Comparison of ENCODE assay signal across 13 mouse cellular contexts in the genomic region with DNA sequence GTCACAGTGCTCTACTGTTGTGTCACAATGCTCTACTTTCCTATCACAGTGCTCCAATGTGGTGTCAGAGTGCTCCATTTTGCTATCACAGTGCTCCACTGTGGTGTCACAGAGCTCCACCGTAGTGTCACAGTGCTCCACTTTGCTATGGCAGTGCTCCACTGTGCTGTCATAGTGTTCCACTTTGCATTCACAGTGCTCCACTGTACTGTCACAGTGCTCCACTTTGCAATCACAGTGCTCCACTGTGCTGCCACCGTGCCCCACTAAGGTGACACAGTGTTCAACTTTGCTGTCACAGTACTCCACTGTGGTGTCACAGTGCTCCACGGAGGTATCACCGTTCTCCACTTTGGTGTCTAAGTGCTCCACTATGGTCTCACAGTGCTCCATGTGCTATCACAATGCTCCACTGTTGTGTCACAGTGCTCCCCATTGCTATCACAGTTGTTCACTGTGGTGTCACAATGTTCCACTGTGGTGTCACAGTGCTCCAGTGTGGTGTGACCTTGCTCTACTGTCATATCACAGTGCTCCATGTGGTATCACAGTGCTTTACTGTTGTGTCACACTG.
DNase-seq lines count a peak whose midpoint lies in the region; ATAC-seq and TF ChIP-seq lines count a peak whose summit lies in the region.
"Had no signal": no experiment of that assay in that cellular context is flagged by ENCODE, and none has a peak within 500 bp of the region (broad histone marks: within the 10 kb centered on the region; RNA-seq: fewer than 3 reads in every experiment).

No protein-coding gene starts in this region.

- no peak for ATAC-seq in midbrain, embryonic 14.5 days (ENCODE audit: low FRiP score, low TSS enrichment)
- ATAC-seq in stomach, embryonic 16.5 days (ENCODE audit: insufficient read depth, low FRiP score): peak; percentile 22; the same call in 1 of the 2 replicates
- ATAC-seq: forebrain, embryonic 13.5 days had no signal

- peak; percentile 1 to 8 for DNase-seq in heart, adult 2 months
- no peak for DNase-seq in heart, postnatal 10 days
- peak; percentile 9 for DNase-seq in midbrain, embryonic 10.5 days (ENCODE audit: low spot score)
- DNase-seq in midbrain, embryonic 14.5 days: no peak
- peak; percentile 1 for DNase-seq in urinary bladder, postnatal 25 days (ENCODE audit: low spot score)
- no peak for DNase-seq in urinary bladder, adult 2 months (ENCODE audit: low spot score)
- DNase-seq in ovary, postnatal 10 days (ENCODE audit: low spot score): no peak
- DNase-seq: adrenal gland, adult 8-10 months; cerebellum, adult 11-12 months had no signal

- no peaks in the 10 kb centered on the region for H3K4me1 ChIP-seq in heart, adult 2 months (ENCODE audit: control insufficient read depth, insufficient read depth, low read length)
- H3K4me1 ChIP-seq in midbrain, embryonic 10.5 days: no peaks in the 10 kb centered on the region
- no peaks in the 10 kb centered on the region for H3K4me1 ChIP-seq in midbrain, embryonic 14.5 days (ENCODE audit: control insufficient read depth, insufficient read depth, low read length)
- H3K4me1 ChIP-seq in stomach, embryonic 16.5 days (ENCODE audit: control insufficient read depth, insufficient read depth, low read length): no peaks in the 10 kb centered on the region
- H3K4me1 ChIP-seq: embryonic facial prominence, embryonic 13.5 days; forebrain, embryonic 13.5 days had no signal

- intact Hi-C loops in heart, adult 2 months (cut with DNase I): no loop called here
- intact Hi-C loops in heart, postnatal 10 days (cut with DNase I): loop anchor here (5.0 kb wide), 1 partner anchor 222 kb away; no protein-coding TSS in a partner anchor

- no peaks in the 10 kb centered on the region for H3K79me2 ChIP-seq in heart, adult 2 months (replicated peaks; ENCODE audit: control insufficient read depth, insufficient read depth, low read length)

- H3K4me3 ChIP-seq in heart, adult 2 months: no peak overlapping the region
- no peak overlapping the region for H3K4me3 ChIP-seq in midbrain, embryonic 10.5 days
- no peak overlapping the region for H3K4me3 ChIP-seq in midbrain, embryonic 14.5 days (replicated peaks; ENCODE audit: low read depth, low read length)
- no peak overlapping the region for H3K4me3 ChIP-seq in stomach, embryonic 16.5 days (replicated peaks; ENCODE audit: low read length)
- H3K4me3 ChIP-seq: embryonic facial prominence, embryonic 13.5 days; forebrain, embryonic 13.5 days had no signal

- no peaks in the 10 kb centered on the region for H3K9me3 ChIP-seq in midbrain, embryonic 10.5 days (replicated peaks)
- H3K9me3 ChIP-seq in midbrain, embryonic 14.5 days (ENCODE audit: control insufficient read depth, low read length): no peaks in the 10 kb centered on the region
- no peaks in the 10 kb centered on the region for H3K9me3 ChIP-seq in stomach, embryonic 16.5 days (replicated peaks; ENCODE audit: control insufficient read depth, low read length)
- H3K9me3 ChIP-seq: embryonic facial prominence, embryonic 13.5 days; forebrain, embryonic 13.5 days had no signal

- H3K9ac ChIP-seq in heart, adult 2 months (ENCODE audit: low read depth, low read length): no peak overlapping the region
- no peak overlapping the region for H3K9ac ChIP-seq in midbrain, embryonic 14.5 days (replicated peaks; ENCODE audit: low read length)
- H3K9ac ChIP-seq in stomach, embryonic 16.5 days (ENCODE audit: low read length): no peak overlapping the region
- H3K9ac ChIP-seq: embryonic facial prominence, embryonic 13.5 days; forebrain, embryonic 13.5 days had no signal

- H3K36me3 ChIP-seq in heart, adult 2 months (ENCODE audit: control insufficient read depth, insufficient read depth, low read length): no peaks in the 10 kb centered on the region
- H3K36me3 ChIP-seq in midbrain, embryonic 10.5 days: no peaks in the 10 kb centered on the region
- no peaks in the 10 kb centered on the region for H3K36me3 ChIP-seq in midbrain, embryonic 14.5 days (ENCODE audit: control insufficient read depth, insufficient read depth, low read length)
- no peaks in the 10 kb centered on the region for H3K36me3 ChIP-seq in stomach, embryonic 16.5 days (ENCODE audit: control insufficient read depth, insufficient read depth, low read length)
- H3K36me3 ChIP-seq: embryonic facial prominence, embryonic 13.5 days had no signal

- H3K27me3 ChIP-seq in heart, adult 2 months (ENCODE audit: control insufficient read depth, insufficient read depth, low read length): no peaks in the 10 kb centered on the region
- H3K27me3 ChIP-seq in midbrain, embryonic 10.5 days (ENCODE audit: low read depth, poor library complexity, severe bottlenecking): no peaks in the 10 kb centered on the region
- H3K27me3 ChIP-seq in midbrain, embryonic 14.5 days (ENCODE audit: control insufficient read depth, insufficient read depth, low read length): no peaks in the 10 kb centered on the region
- no peaks in the 10 kb centered on the region for H3K27me3 ChIP-seq in stomach, embryonic 16.5 days (ENCODE audit: control insufficient read depth, insufficient read depth, low read length)
- H3K27me3 ChIP-seq: embryonic facial prominence, embryonic 13.5 days; forebrain, embryonic 13.5 days had no signal

- no peak overlapping the region for H3K27ac ChIP-seq in heart, adult 2 months
- no peak overlapping the region for H3K27ac ChIP-seq in midbrain, embryonic 10.5 days (replicated peaks)
- H3K27ac ChIP-seq in midbrain, embryonic 14.5 days (replicated peaks; ENCODE audit: low read depth, low read length): no peak overlapping the region
- H3K27ac ChIP-seq in stomach, embryonic 16.5 days (ENCODE audit: low read length): no peak overlapping the region
- H3K27ac ChIP-seq: embryonic facial prominence, embryonic 13.5 days; forebrain, embryonic 13.5 days; kidney, postnatal 0 days had no signal

- no peak for TF ChIP-seq POLR2A in heart, adult 2 months (IDR thresholded peaks at IDR 0.05; ENCODE audit: insufficient read depth, low read depth, low read length)

- no peak for TF ChIP-seq CTCF in heart, adult 2 months (IDR thresholded peaks at IDR 0.05)

- TF ChIP-seq EP300 in heart, adult 2 months (IDR thresholded peaks at IDR 0.05; ENCODE audit: insufficient read depth, low read depth, low read length): no peak

- 93% methylated on average over 4 of the region's 4 CpGs for WGBS in heart, adult 2 months
- 92% methylated on average over 4 of the region's 4 CpGs for whole genome bisulfite sequencing in midbrain, embryonic 10.5 days
- 96% methylated on average over 4 of the region's 4 CpGs for WGBS in midbrain, embryonic 14.5 days
- WGBS in stomach, embryonic 16.5 days: 97% methylated on average over 4 of the region's 4 CpGs

- no peak overlapping the region for H3K4me2 ChIP-seq in midbrain, embryonic 14.5 days (ENCODE audit: low read length)
- H3K4me2 ChIP-seq in stomach, embryonic 16.5 days (ENCODE audit: low read depth, low read length): no peak overlapping the region
- H3K4me2 ChIP-seq: embryonic facial prominence, embryonic 13.5 days; forebrain, embryonic 13.5 days had no signal

Comparison
In these comparisons a context has a peak if more than half of its experiments do, and no peak if none do; other contexts are left out.
1. DNase-seq: peak in heart, adult 2 months (2 of 2), midbrain, embryonic 10.5 days (single experiment) and urinary bladder, postnatal 25 days (single experiment); none in heart, postnatal 10 days (0 of 2), midbrain, embryonic 14.5 days (single experiment), urinary bladder, adult 2 months (single experiment) and ovary, postnatal 10 days (single experiment).